Comparison of ENCODE assay signal across 8 mouse cellular contexts in the genomic region with DNA sequence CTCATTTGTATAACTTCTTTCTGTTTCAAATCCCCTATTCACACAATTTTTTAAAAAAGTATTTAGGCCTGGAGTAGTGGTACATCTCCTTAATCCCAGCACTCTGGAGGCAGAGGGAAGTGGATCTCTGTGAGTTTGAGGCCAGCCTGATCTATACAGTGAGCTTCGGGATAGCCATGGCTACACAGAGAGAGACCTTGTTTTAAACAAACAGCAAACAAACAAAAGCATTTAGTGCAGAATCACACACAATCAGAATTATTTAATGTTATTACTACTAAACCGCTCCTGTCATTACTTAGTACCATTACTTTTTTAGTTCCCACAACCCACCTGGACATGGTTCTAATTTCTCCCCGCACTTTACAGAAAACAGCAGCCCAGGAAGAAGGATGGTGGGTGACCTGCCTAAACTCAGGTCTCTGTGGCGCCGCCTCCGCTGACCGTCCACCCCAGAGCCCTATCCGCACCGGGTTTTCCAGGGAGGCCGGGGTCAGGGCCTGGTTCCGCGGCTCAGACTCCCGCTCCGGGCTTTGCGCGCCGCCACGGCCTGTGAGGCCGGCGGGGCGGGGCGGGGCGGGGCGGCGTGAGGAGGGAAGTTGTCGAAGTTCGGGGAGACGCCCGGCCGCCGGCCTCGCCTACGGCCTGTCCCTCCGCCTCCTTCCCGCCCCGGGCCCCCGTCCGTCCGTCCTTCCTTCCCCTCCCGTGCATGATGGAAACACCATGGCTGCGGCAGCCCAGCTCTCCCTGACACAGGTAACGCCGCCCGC. TPM values are rescaled to one million over a fixed set of nuclear protein-coding genes. Genes with fewer than 3 reads are reported as not detected.
DNase-seq lines count a peak whose midpoint lies in the region; ATAC-seq lines count a peak whose summit lies in the region.

A gene (plus strand): TSS at position 580 of the 770 bp plus-strand sequence.

- DNase-seq in CD4-positive helper T cell, adult 2 months (ENCODE audit: low read depth, low spot score) = peak; percentile 92
- DNase-seq in brain, embryonic 18.5 days (ENCODE audit: low read depth, low spot score) = peak; percentile 30
- DNase-seq in kidney, postnatal 10 days = peak; percentile 97
- peak; percentile 82 to 90 for DNase-seq in natural killer cell, adult 2 months (ENCODE audit: low spot score in 2 of 2)

- peaks cover 28% of the 10 kb centered on the region for H3K4me1 ChIP-seq in heart, embryonic 13.5 days
- H3K4me1 ChIP-seq in liver, embryonic 12.5 days = peaks cover 39% of the 10 kb centered on the region
- peaks cover 15% of the 10 kb centered on the region for H3K4me1 ChIP-seq in stomach, embryonic 15.5 days

- H3K27me3 ChIP-seq in heart, embryonic 13.5 days (replicated peaks) = no peaks in the 10 kb centered on the region
- no peaks in the 10 kb centered on the region for H3K27me3 ChIP-seq in liver, embryonic 12.5 days (replicated peaks)
- H3K27me3 ChIP-seq in stomach, embryonic 15.5 days (replicated peaks) = no peaks in the 10 kb centered on the region

- peak within 1 kb of the TSS; percentile 95 for H3K4me3 ChIP-seq in heart, embryonic 13.5 days
- H3K4me3 ChIP-seq in liver, embryonic 12.5 days = peak within 1 kb of the TSS; percentile 96
- peak within 1 kb of the TSS; percentile 84 for H3K4me3 ChIP-seq in stomach, embryonic 15.5 days (replicated peaks)

- 3% methylated on average over 40 of the region's 44 CpGs for WGBS in heart, embryonic 13.5 days
- 3% methylated on average over 43 of the region's 44 CpGs for WGBS in liver, embryonic 12.5 days (ENCODE audit: insufficient replicate concordance)
- whole genome bisulfite sequencing in stomach, embryonic 15.5 days = 3% methylated on average over 32 of the region's 44 CpGs

- H3K27ac ChIP-seq in heart, embryonic 13.5 days (replicated peaks) = peak within 1 kb of the TSS; percentile 87
- H3K27ac ChIP-seq in liver, embryonic 12.5 days = peak within 1 kb of the TSS; percentile 95
- H3K27ac ChIP-seq in stomach, embryonic 15.5 days = peak within 1 kb of the TSS; percentile 81

- peak within 1 kb of the TSS; percentile 90 for H3K4me2 ChIP-seq in heart, embryonic 13.5 days
- H3K4me2 ChIP-seq in liver, embryonic 12.5 days = peak within 1 kb of the TSS; percentile 90
- peak within 1 kb of the TSS; percentile 87 for H3K4me2 ChIP-seq in stomach, embryonic 15.5 days

- ATAC-seq in erythroid progenitor cell, adult 5-6 weeks (replicated peaks; ENCODE audit: low FRiP score, poor library complexity, severe bottlenecking) = peak; percentile 86
- peak; percentile 90 for ATAC-seq in heart, embryonic 13.5 days (ENCODE audit: extremely low read depth, insufficient number of reproducible peaks, low FRiP score, low TSS enrichment)
- peak; percentile 94 for ATAC-seq in liver, embryonic 12.5 days
- ATAC-seq in stomach, embryonic 15.5 days (ENCODE audit: insufficient read depth, low FRiP score, low read depth) = peak; percentile 97

- peak within 1 kb of the TSS; percentile 94 for H3K9ac ChIP-seq in heart, embryonic 13.5 days
- peak within 1 kb of the TSS; percentile 98 for H3K9ac ChIP-seq in liver, embryonic 12.5 days
- peak within 1 kb of the TSS; percentile 95 for H3K9ac ChIP-seq in stomach, embryonic 15.5 days

- H3K9me3 ChIP-seq in heart, embryonic 13.5 days = no peaks in the 10 kb centered on the region
- H3K9me3 ChIP-seq in liver, embryonic 12.5 days (replicated peaks) = no peaks in the 10 kb centered on the region
- H3K9me3 ChIP-seq in stomach, embryonic 15.5 days = no peaks in the 10 kb centered on the region

- no peaks in the 10 kb centered on the region for H3K36me3 ChIP-seq in heart, embryonic 13.5 days
- H3K36me3 ChIP-seq in liver, embryonic 12.5 days = 0 out of 2 replicates have a peak, but pooled peaks cover 3% of the 10 kb centered on the region
- H3K36me3 ChIP-seq in stomach, embryonic 15.5 days = no peaks in the 10 kb centered on the region

RNA-seq across cellular contexts. Expression of the gene that starts here (rescaled TPM):
- 121 and 126 TPM in 2 replicates for total RNA-seq in erythroid progenitor cell, adult 5-6 weeks (2015; ENCODE audit: low replicate concordance)
- total RNA-seq in erythroid progenitor cell, adult 5-6 weeks (2017; ENCODE audit: low replicate concordance) = 137 and 170 TPM in 2 replicates
- polyA plus RNA-seq in heart, embryonic 13.5 days (2015; fragmentation: Nextera tagmentation; extraction: Ambion mirVana) = 25.4 and 31.1 TPM in 2 replicates
- 53.0 and 54.2 TPM in 2 replicates for polyA plus RNA-seq in liver, embryonic 12.5 days (2016; fragmentation: Nextera tagmentation; extraction: Ambion mirVana)
- 30.2 and 34.8 TPM in 2 replicates for polyA plus RNA-seq in stomach, embryonic 15.5 days (2015; fragmentation: Nextera tagmentation; extraction: Ambion mirVana)

Comparison
In these comparisons a context has a peak if more than half of its experiments do, and no peak if none do; other contexts are left out.
1. Peak in every context shown above with its lines: DNase-seq, ATAC-seq, H3K4me3 ChIP-seq and H3K27ac ChIP-seq.
2. DNase-seq: peak in every context shown above with its lines; median percentile 97 in kidney, postnatal 10 days; 92 in CD4-positive helper T cell, adult 2 months; 86 in natural killer cell, adult 2 months; 30 in brain, embryonic 18.5 days.